ENCODE assay signal across 18 mouse cellular contexts in genomic region chr4:135047251-135047650, GRCm38 (mm10).
DNase-seq lines count a peak whose midpoint lies in the region; ATAC-seq and TF ChIP-seq lines count a peak whose summit lies in the region.
"Had no signal": no experiment of that assay in that cellular context is flagged by ENCODE, and none has a peak within 500 bp of the region (broad histone marks: within the 10 kb centered on the region; RNA-seq: fewer than 3 reads in every experiment).

No protein-coding gene starts in this region.

- no peak for TF ChIP-seq CTCF in liver, postnatal 0 days (IDR thresholded peaks at IDR 0.05; ENCODE audit: low read depth)
- no peak for TF ChIP-seq CTCF in midbrain, postnatal 0 days (IDR thresholded peaks at IDR 0.05)

- H3K4me1 ChIP-seq in liver, embryonic 13.5 days (replicated peaks), result peaks cover 16% of the 10 kb centered on the region
- no peaks in the 10 kb centered on the region for H3K4me1 ChIP-seq in liver, postnatal 0 days (ENCODE audit: insufficient read depth)
- no peaks in the 10 kb centered on the region for H3K4me1 ChIP-seq in midbrain, postnatal 0 days (ENCODE audit: insufficient read depth, low read length)
- H3K4me1 ChIP-seq in midbrain, embryonic 15.5 days, result no peaks in the 10 kb centered on the region
- H3K4me1 ChIP-seq: midbrain, embryonic 10.5 days had no signal

- no peaks in the 10 kb centered on the region for H3K9me3 ChIP-seq in liver, embryonic 13.5 days (replicated peaks)
- H3K9me3 ChIP-seq in liver, postnatal 0 days (ENCODE audit: low read length), result no peaks in the 10 kb centered on the region
- H3K9me3 ChIP-seq in midbrain, postnatal 0 days (ENCODE audit: low read length), result no peaks in the 10 kb centered on the region
- no peaks in the 10 kb centered on the region for H3K9me3 ChIP-seq in midbrain, embryonic 15.5 days
- H3K9me3 ChIP-seq: embryonic facial prominence, embryonic 13.5 days; kidney, embryonic 15.5 days; limb, embryonic 10.5 days; midbrain, embryonic 10.5 days had no signal

- 72% methylated on average over 6 of the region's 6 CpGs for WGBS in liver, embryonic 13.5 days (ENCODE audit: insufficient replicate concordance)
- WGBS in liver, postnatal 0 days (ENCODE audit: insufficient replicate concordance), result 69% methylated on average over 6 of the region's 6 CpGs
- 61% methylated on average over 6 of the region's 6 CpGs for WGBS in midbrain, postnatal 0 days
- WGBS in midbrain, embryonic 15.5 days, result 65% methylated on average over 6 of the region's 6 CpGs

- no peak for TF ChIP-seq EP300 in liver, postnatal 0 days (IDR thresholded peaks at IDR 0.05; ENCODE audit: low read depth)

- no peak overlapping the region for H3K4me2 ChIP-seq in liver, embryonic 13.5 days
- H3K4me2 ChIP-seq in liver, postnatal 0 days (ENCODE audit: low read depth, low read length), result no peak overlapping the region
- no peak overlapping the region for H3K4me2 ChIP-seq in midbrain, postnatal 0 days (ENCODE audit: low read depth, low read length, poor library complexity, severe bottlenecking)
- H3K4me2 ChIP-seq in midbrain, embryonic 15.5 days, result no peak overlapping the region
- H3K4me2 ChIP-seq: embryonic facial prominence, embryonic 13.5 days; kidney, embryonic 15.5 days; liver, embryonic 11.5 days had no signal

- no peak for ATAC-seq in liver, embryonic 13.5 days (ENCODE audit: low read depth)
- ATAC-seq in liver, postnatal 0 days, result no peak
- no peak for ATAC-seq in midbrain, postnatal 0 days (ENCODE audit: low FRiP score)
- ATAC-seq in midbrain, embryonic 15.5 days (replicated peaks), result no peak
- ATAC-seq: forebrain, postnatal 0 days had no signal

- H3K27me3 ChIP-seq in liver, embryonic 13.5 days, result no peaks in the 10 kb centered on the region; the same call in 1 of the 2 replicates
- H3K27me3 ChIP-seq in liver, postnatal 0 days (ENCODE audit: insufficient read depth, low read length), result no peaks in the 10 kb centered on the region
- no peaks in the 10 kb centered on the region for H3K27me3 ChIP-seq in midbrain, postnatal 0 days (ENCODE audit: insufficient read depth, low read length)
- no peaks in the 10 kb centered on the region for H3K27me3 ChIP-seq in midbrain, embryonic 15.5 days (replicated peaks)
- H3K27me3 ChIP-seq: embryonic facial prominence, embryonic 13.5 days had no signal

- H3K9ac ChIP-seq in liver, embryonic 13.5 days, result no peak overlapping the region
- no peak overlapping the region for H3K9ac ChIP-seq in liver, postnatal 0 days (replicated peaks)
- H3K9ac ChIP-seq in midbrain, postnatal 0 days (replicated peaks; ENCODE audit: low read length, poor library complexity, severe bottlenecking), result no peak overlapping the region
- no peak overlapping the region for H3K9ac ChIP-seq in midbrain, embryonic 15.5 days
- H3K9ac ChIP-seq: embryonic facial prominence, embryonic 13.5 days; forebrain, postnatal 0 days; kidney, embryonic 15.5 days had no signal

- peak overlapping the region; percentile 6; the same call in 1 of the 2 replicates for H3K27ac ChIP-seq in liver, embryonic 13.5 days
- no peak overlapping the region for H3K27ac ChIP-seq in liver, postnatal 0 days (ENCODE audit: low read depth)
- H3K27ac ChIP-seq in midbrain, postnatal 0 days (ENCODE audit: low read depth, low read length), result no peak overlapping the region
- H3K27ac ChIP-seq in midbrain, embryonic 15.5 days, result no peak overlapping the region
- H3K27ac ChIP-seq: embryonic facial prominence, embryonic 13.5 days; gastrocnemius, adult 2 months; kidney, embryonic 15.5 days; limb, embryonic 10.5 days; midbrain, embryonic 10.5 days had no signal

- H3K36me3 ChIP-seq in liver, embryonic 13.5 days, result no peaks in the 10 kb centered on the region
- H3K36me3 ChIP-seq in liver, postnatal 0 days (replicated peaks; ENCODE audit: insufficient read depth, low read length), result no peaks in the 10 kb centered on the region
- H3K36me3 ChIP-seq in midbrain, postnatal 0 days (ENCODE audit: insufficient read depth, low read length), result no peaks in the 10 kb centered on the region
- no peaks in the 10 kb centered on the region for H3K36me3 ChIP-seq in midbrain, embryonic 15.5 days (replicated peaks)
- H3K36me3 ChIP-seq: embryonic facial prominence, embryonic 13.5 days; kidney, embryonic 15.5 days; limb, embryonic 10.5 days; midbrain, embryonic 10.5 days had no signal

- peak; percentile 23 to 28 for DNase-seq in heart, adult 18-20 months
- DNase-seq in heart, postnatal 25 days (ENCODE audit: low spot score), result no peak
- DNase-seq in liver, embryonic 13.5 days, result no peak
- no peak for DNase-seq in liver, postnatal 0 days
- DNase-seq in midbrain, postnatal 0 days (ENCODE audit: low spot score), result peak; percentile 56
- no peak for DNase-seq in ovary, adult 18-20 months (ENCODE audit: low spot score)
- DNase-seq in layer of hippocampus, adult 8-10 months (ENCODE audit: low spot score in 2 of 2), result no peak
- DNase-seq: adrenal gland, postnatal 25 days; cerebellum, adult 8-10 months; forebrain, postnatal 0 days; thymus, postnatal 4 days had no signal

- no peak overlapping the region for H3K4me3 ChIP-seq in liver, embryonic 13.5 days (replicated peaks)
- H3K4me3 ChIP-seq in liver, postnatal 0 days (ENCODE audit: low read depth, low read length), result no peak overlapping the region
- H3K4me3 ChIP-seq in midbrain, postnatal 0 days (ENCODE audit: low read depth, low read length), result no peak overlapping the region
- H3K4me3 ChIP-seq in midbrain, embryonic 15.5 days, result no peak overlapping the region
- H3K4me3 ChIP-seq: embryonic facial prominence, embryonic 13.5 days; gastrocnemius, adult 2 months; kidney, embryonic 15.5 days; limb, embryonic 10.5 days; midbrain, embryonic 10.5 days had no signal

- intact Hi-C loops in heart, postnatal 25 days (cut with DNase I), result no loop called here

Comparison
In these comparisons a context has a peak if more than half of its experiments do, and no peak if none do; other contexts are left out.
1. DNase-seq: peak in heart, adult 18-20 months (2 of 2) and midbrain, postnatal 0 days (single experiment); none in heart, postnatal 25 days (single experiment), liver, embryonic 13.5 days (single experiment), liver, postnatal 0 days (single experiment), ovary, adult 18-20 months (single experiment) and layer of hippocampus, adult 8-10 months (0 of 2).